In genomic region chr11:53301167-53301515, GRCm38 (mm10) we compare ENCODE assay signal across 8 mouse cellular contexts. TPM values are rescaled to one million over a fixed set of nuclear protein-coding genes. Genes with fewer than 3 reads are reported as not detected.
DNase-seq lines count a peak whose midpoint lies in the region; ATAC-seq and TF ChIP-seq lines count a peak whose summit lies in the region.

No protein-coding gene starts in this region.

- no peaks in the 10 kb centered on the region for H3K36me3 ChIP-seq in lung, embryonic 15.5 days
- peaks cover 28% of the 10 kb centered on the region for H3K36me3 ChIP-seq in forebrain, embryonic 10.5 days (replicated peaks)
- peaks cover 12% of the 10 kb centered on the region for H3K36me3 ChIP-seq in limb, embryonic 14.5 days (ENCODE audit: control insufficient read depth, insufficient read depth, low read length)

- H3K27me3 ChIP-seq in lung, embryonic 15.5 days: no peaks in the 10 kb centered on the region
- no peaks in the 10 kb centered on the region for H3K27me3 ChIP-seq in forebrain, embryonic 10.5 days (ENCODE audit: poor library complexity, severe bottlenecking)
- no peaks in the 10 kb centered on the region for H3K27me3 ChIP-seq in limb, embryonic 14.5 days (ENCODE audit: control insufficient read depth, insufficient read depth, low read length)

- no peak for TF ChIP-seq POLR2A in limb, embryonic 14.5 days (IDR thresholded peaks at IDR 0.05; ENCODE audit: borderline replicate concordance, extremely low read depth, insufficient read depth, insufficient read length)
- TF ChIP-seq POLR2A in olfactory bulb, adult 2 months (IDR thresholded peaks at IDR 0.05; ENCODE audit: insufficient read depth, low read depth, low read length): no peak

- H3K4me2 ChIP-seq in lung, embryonic 15.5 days: peak overlapping the region; percentile 62
- H3K4me2 ChIP-seq in limb, embryonic 14.5 days (replicated peaks; ENCODE audit: low read depth, low read length, severe bottlenecking): peak overlapping the region; percentile 63

- H3K9me3 ChIP-seq in lung, embryonic 15.5 days: no peaks in the 10 kb centered on the region
- no peaks in the 10 kb centered on the region for H3K9me3 ChIP-seq in forebrain, embryonic 10.5 days
- no peaks in the 10 kb centered on the region for H3K9me3 ChIP-seq in limb, embryonic 14.5 days (ENCODE audit: control insufficient read depth, low read length)

- H3K4me1 ChIP-seq in lung, embryonic 15.5 days: peaks cover 36% of the 10 kb centered on the region
- H3K4me1 ChIP-seq in forebrain, embryonic 10.5 days: peaks cover 32% of the 10 kb centered on the region
- peaks cover 15% of the 10 kb centered on the region for H3K4me1 ChIP-seq in limb, embryonic 14.5 days (ENCODE audit: control insufficient read depth, insufficient read depth, low read length)
- H3K4me1 ChIP-seq in olfactory bulb, adult 2 months (ENCODE audit: control insufficient read depth, insufficient read depth, low read length): peaks cover 13% of the 10 kb centered on the region

- H3K27ac ChIP-seq in lung, embryonic 15.5 days: peak overlapping the region; percentile 97
- H3K27ac ChIP-seq in forebrain, embryonic 10.5 days: peak overlapping the region; percentile 97
- H3K27ac ChIP-seq in limb, embryonic 14.5 days (replicated peaks; ENCODE audit: low read depth, low read length): peak overlapping the region; percentile 94
- H3K27ac ChIP-seq in olfactory bulb, adult 2 months (ENCODE audit: insufficient read depth, low read depth, low read length): peak overlapping the region; percentile 100

- DNase-seq in lung, postnatal 14 days: no peak
- peak; percentile 20 for DNase-seq in forebrain, embryonic 10.5 days (ENCODE audit: extremely low spot score, low spot score)
- DNase-seq in limb, embryonic 14.5 days (ENCODE audit: low spot score): no peak
- DNase-seq in thymus, postnatal 25 days: no peak
- no peak for DNase-seq in cerebellum, postnatal 14 days
- no peak for DNase-seq in natural killer cell, adult 2 months (ENCODE audit: low spot score in 2 of 2)

- WGBS in lung, embryonic 15.5 days: 48% methylated on average over 9 of the region's 9 CpGs
- 55% methylated on average over 9 of the region's 9 CpGs for WGBS in forebrain, embryonic 10.5 days
- 54% methylated on average over 9 of the region's 9 CpGs for WGBS in limb, embryonic 14.5 days
- WGBS in olfactory bulb, adult 2 months: 49% methylated on average over 9 of the region's 9 CpGs

- peak overlapping the region; percentile 100 for H3K4me3 ChIP-seq in lung, embryonic 15.5 days
- peak overlapping the region; percentile 100 for H3K4me3 ChIP-seq in forebrain, embryonic 10.5 days
- H3K4me3 ChIP-seq in limb, embryonic 14.5 days (replicated peaks; ENCODE audit: low read length): peak overlapping the region; percentile 100
- peak overlapping the region; percentile 41 for H3K4me3 ChIP-seq in olfactory bulb, adult 2 months (ENCODE audit: insufficient read depth, low read depth, low read length)

- ATAC-seq in lung, embryonic 15.5 days (ENCODE audit: borderline replicate concordance, extremely low read depth, low FRiP score, low TSS enrichment): no peak
- no peak for ATAC-seq in limb, embryonic 14.5 days (ENCODE audit: low FRiP score, low read depth)

- H3K9ac ChIP-seq in lung, embryonic 15.5 days: peak overlapping the region; percentile 49
- peak overlapping the region; percentile 98 for H3K9ac ChIP-seq in limb, embryonic 14.5 days (ENCODE audit: low read depth, low read length, severe bottlenecking)

- no peak for TF ChIP-seq CTCF in olfactory bulb, adult 2 months (IDR thresholded peaks at IDR 0.05; ENCODE audit: insufficient read depth, low read depth, low read length)

RNA-seq across cellular contexts. Expression of gene Hspa4, which starts 0.9 kb away (rescaled TPM):
- polyA plus RNA-seq in lung, embryonic 15.5 days (2015; fragmentation: Nextera tagmentation; extraction: Ambion mirVana): 88.8 and 91.2 TPM in 2 replicates
- polyA plus RNA-seq in forebrain, embryonic 10.5 days (2016; fragmentation: Nextera tagmentation; extraction: Ambion mirVana): 127 and 136 TPM in 2 replicates
- polyA plus RNA-seq in limb, embryonic 14.5 days (2012; rRNA removed): 47.8 and 62.6 TPM in 2 replicates
- 78.5 and 79.9 TPM in 2 replicates for polyA plus RNA-seq in limb, embryonic 14.5 days (2014; fragmentation: Nextera tagmentation; extraction: Ambion mirVana)
- polyA plus RNA-seq in olfactory bulb, adult 2 months (2012; ENCODE audit: insufficient read depth, insufficient read length, low replicate concordance, missing spikeins): 708 TPM in 1 of 2 replicates, not detected in the other

RNA-seq across cellular contexts. Expression of gene Zcchc10, which starts 23.3 kb away (rescaled TPM):
- polyA plus RNA-seq in lung, embryonic 15.5 days (2015; fragmentation: Nextera tagmentation; extraction: Ambion mirVana): 17.6 and 21.7 TPM in 2 replicates
- 24.1 and 27.7 TPM in 2 replicates for polyA plus RNA-seq in forebrain, embryonic 10.5 days (2016; fragmentation: Nextera tagmentation; extraction: Ambion mirVana)
- 15.0 and 15.4 TPM in 2 replicates for polyA plus RNA-seq in limb, embryonic 14.5 days (2012; rRNA removed)
- 19.4 and 20.4 TPM in 2 replicates for polyA plus RNA-seq in limb, embryonic 14.5 days (2014; fragmentation: Nextera tagmentation; extraction: Ambion mirVana)
- polyA plus RNA-seq in olfactory bulb, adult 2 months (2012; ENCODE audit: insufficient read depth, insufficient read length, low replicate concordance, missing spikeins): not detected in 2 replicates

RNA-seq across cellular contexts. Expression of gene Aff4, which starts 49.5 kb away (rescaled TPM):
- 51.1 and 53.4 TPM in 2 replicates for polyA plus RNA-seq in lung, embryonic 15.5 days (2015; fragmentation: Nextera tagmentation; extraction: Ambion mirVana)
- polyA plus RNA-seq in forebrain, embryonic 10.5 days (2016; fragmentation: Nextera tagmentation; extraction: Ambion mirVana): 31.5 and 33.5 TPM in 2 replicates
- polyA plus RNA-seq in limb, embryonic 14.5 days (2012; rRNA removed): 32.7 and 34.3 TPM in 2 replicates
- polyA plus RNA-seq in limb, embryonic 14.5 days (2014; fragmentation: Nextera tagmentation; extraction: Ambion mirVana): 60.6 and 66.3 TPM in 2 replicates
- 856 and 1,023 TPM in 2 replicates for polyA plus RNA-seq in olfactory bulb, adult 2 months (2012; ENCODE audit: insufficient read depth, insufficient read length, low replicate concordance, missing spikeins)

Comparison
In these comparisons a context has a peak if more than half of its experiments do, and no peak if none do; other contexts are left out.
1. H3K4me3 ChIP-seq: peak in every context shown above with its lines; median percentile 100 in lung, embryonic 15.5 days; 100 in forebrain, embryonic 10.5 days; 100 in limb, embryonic 14.5 days; 41 in olfactory bulb, adult 2 months.
2. RNA of gene Aff4, which starts 49.5 kb away (polyA plus RNA-seq): 856 to 1,023 TPM in olfactory bulb, adult 2 months; 32.7 to 66.3 TPM in limb, embryonic 14.5 days, 51.1 to 53.4 TPM in lung, embryonic 15.5 days and 31.5 to 33.5 TPM in forebrain, embryonic 10.5 days; every median in the first group is over 10 times any median in the second.
3. Peak in every context shown above with its lines, with median percentiles within 50 percentile points of each other: H3K27ac ChIP-seq.